Mouse (Mus musculus) embryonic facial prominence, embryonic 14.5 days (tissue): Measurements from ENCODE around the gene Mettl1. TPM values are rescaled to one million over a fixed set of nuclear protein-coding genes. Genes with fewer than 3 reads are reported as not detected.
A peak's percentile ranks its signal among the peaks of the same experiment; 100 is the strongest.
"Not testable (repeated sequence)": the region's sequence is repeated elsewhere in the genome, so short reads cannot be mapped to it uniquely, and the experiment has no call there.

Source experiments
- ATAC-seq: fragments of 200-750 bp; cut with Nextera tagmentation; 2 replicates; pipeline ENCODE4 v1.8.0; 2017; ENCODE audit warnings: low read depth, moderate number of reproducible peaks, moderate TSS enrichment
- DNase-seq: peaks from one replicate; pipeline ENCODE4 v3.0.0-alpha.2; 2015; ENCODE audit warnings: low spot score
- H3K27ac ChIP-seq: fragments of 300-500 bp; sonication (generic); replicated peaks from 2 replicates; pipeline ENCODE4 v1.5.1; 2014; ENCODE audit warnings: low read depth, mild to moderate bottlenecking, low read length, moderate library complexity
- H3K27me3 ChIP-seq: fragments of 300-500 bp; sonication (generic); replicated peaks from 2 replicates; pipeline ENCODE4 v1.6.1; 2014; ENCODE audit warnings: low read length; ENCODE audit not compliant: control insufficient read depth, insufficient read depth
- H3K36me3 ChIP-seq: fragments of 300-500 bp; sonication (generic); 2 replicates; pipeline ENCODE4 v1.6.1; 2014; ENCODE audit warnings: low read length, mixed read lengths; ENCODE audit not compliant: control insufficient read depth, insufficient read depth
- H3K4me1 ChIP-seq: fragments of 300-500 bp; sonication (generic); 2 replicates; pipeline ENCODE4 v1.6.1; 2014; ENCODE audit warnings: antibody characterized with exemption, low read length; ENCODE audit not compliant: control insufficient read depth, insufficient read depth
- H3K4me2 ChIP-seq: fragments of 300-500 bp; sonication (generic); 2 replicates; pipeline ENCODE4 v1.6.1; 2014; ENCODE audit warnings: low read depth, mild to moderate bottlenecking, low read length, moderate library complexity, mixed read lengths
- H3K4me3 ChIP-seq: fragments of 300-500 bp; sonication (generic); 2 replicates; pipeline ENCODE4 v1.5.1; 2014; ENCODE audit warnings: low read depth, mild to moderate bottlenecking, low read length
- H3K9ac ChIP-seq: fragments of 300-500 bp; sonication (generic); 2 replicates; pipeline ENCODE4 v1.6.1; 2014; ENCODE audit warnings: low read depth, mild to moderate bottlenecking, low read length, moderate library complexity, mixed read lengths
- H3K9me3 ChIP-seq: fragments of 300-500 bp; sonication (generic); 2 replicates; pipeline ENCODE4 v1.6.1; 2016; ENCODE audit warnings: low read length; ENCODE audit not compliant: control insufficient read depth
- WGBS: fragments of 180-500 bp; shearing (Covaris S2); extraction: QIAGEN DNeasy Blood & Tissue Kit; methylation state at CpG from one replicate; pipeline ENCODE4 v1.1.7; 2014; 5-methylcytosine and 5-hydroxymethylcytosine counted together
- polyA plus RNA-seq: library from polyadenylated mRNA; unstranded; fragments of >200 nt; fragmentation: Nextera tagmentation; extraction: Ambion mirVana; gene quantifications from 2 replicates; pipeline ENCODE4 v1.2.1, GENCODE M21; 2014

Mettl1 gene
- polyA plus RNA-seq, 1 experiment from 2014 or later: 47.7 TPM

DNA sequence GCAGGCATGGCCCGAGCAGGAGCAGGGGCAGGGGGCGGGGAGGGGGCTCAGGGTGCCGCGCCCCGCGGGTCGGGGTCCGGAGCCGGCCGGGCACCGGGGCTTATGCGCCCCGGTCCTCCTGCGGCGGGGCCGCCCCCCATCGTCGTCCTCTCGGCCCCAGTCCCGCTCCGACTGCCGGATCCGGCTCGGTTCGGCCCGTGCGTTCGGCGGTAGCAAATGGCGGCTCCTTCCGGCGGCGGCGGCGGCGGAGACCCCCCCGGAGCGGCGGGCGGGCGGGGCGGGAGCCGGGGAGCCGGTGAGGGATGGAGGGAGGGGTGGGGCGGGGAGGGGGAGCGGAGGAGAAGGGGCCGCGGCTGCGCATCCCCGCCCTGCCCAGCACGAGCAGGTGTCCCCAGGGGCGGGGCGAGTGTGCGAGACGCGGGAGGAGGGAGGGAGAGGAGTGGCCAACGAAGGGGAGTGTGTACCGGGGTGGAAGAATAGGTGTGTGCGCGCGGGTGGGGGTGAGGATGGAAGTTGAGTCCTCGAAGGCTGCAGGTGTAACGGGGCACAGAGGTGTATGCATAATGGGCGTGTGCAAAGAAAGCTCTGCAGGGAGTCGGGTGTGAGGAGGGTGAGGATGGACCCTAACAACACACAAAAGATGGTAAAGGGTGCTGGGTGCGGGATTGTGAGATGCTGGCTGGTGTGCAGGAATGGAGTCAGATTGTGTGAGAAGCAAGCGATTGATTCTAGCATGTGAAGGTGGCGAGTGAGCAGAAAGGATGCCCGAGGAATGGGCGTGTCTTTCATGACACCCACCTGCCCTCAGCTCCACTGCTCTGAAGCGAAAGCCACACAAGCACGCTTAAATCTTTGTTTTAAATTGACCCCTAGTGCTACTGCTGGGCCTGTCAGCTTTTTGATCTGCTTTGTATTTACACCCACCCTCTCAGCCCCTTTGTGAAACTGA is 19.0 kb downstream of the Mettl1 start, which contains the start of gene March9:
Gene March9 (minus strand): TSS at position 217 of the 949 bp plus-strand sequence.
- DNase-seq (peak; percentile 93), ATAC-seq (peak; percentile 39)
- Histone ChIP-seq H3K27me3 (peaks cover 14% of the 10 kb centered on the region; the same call in 1 of the 2 replicates), H3K4me1 (peaks cover 13% of the 10 kb centered on the region), H3K4me2 (peak within 1 kb of the TSS; percentile 96), H3K9me3 (no peaks in the 10 kb centered on the region), H3K36me3 (peaks cover 31% of the 10 kb centered on the region), H3K9ac (peak within 1 kb of the TSS; percentile 89), H3K4me3 (peak within 1 kb of the TSS; percentile 83), H3K27ac (peak within 1 kb of the TSS; percentile 58)
- 1% methylated on average over 35 of the region's 72 CpGs for whole genome bisulfite sequencing

DNA sequence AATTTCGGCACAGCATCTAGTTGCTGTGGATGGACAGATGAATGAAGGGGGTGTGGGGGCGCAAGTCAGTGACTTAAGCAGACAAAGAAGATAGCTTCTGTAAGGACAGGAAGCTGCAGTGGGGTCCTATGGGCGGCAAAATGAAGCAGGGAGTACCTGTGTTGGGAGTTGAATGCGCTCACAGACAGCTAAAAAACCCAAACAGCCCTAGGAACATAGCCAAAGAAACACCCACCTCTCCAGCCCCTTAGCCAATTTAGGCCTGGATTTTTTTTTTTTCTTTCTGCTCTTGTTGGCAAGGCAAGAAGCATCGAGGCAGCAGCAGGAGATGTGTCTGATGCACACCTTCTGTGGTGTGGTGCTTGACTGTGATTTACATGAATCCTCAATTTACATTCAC is 19.9 kb downstream of the Mettl1 start:
- DNase-seq (no peak), ATAC-seq (no peak)
- Histone ChIP-seq H3K4me1 (peaks cover 13% of the 10 kb centered on the region), H3K9ac (no peak overlapping the region), H3K4me3 (no peak overlapping the region), H3K27me3 (peaks cover 14% of the 10 kb centered on the region; the same call in 1 of the 2 replicates), H3K9me3 (no peaks in the 10 kb centered on the region), H3K27ac (no peak overlapping the region), H3K4me2 (no peak overlapping the region), H3K36me3 (peaks cover 33% of the 10 kb centered on the region)
- 34% methylated on average over 5 of the region's 5 CpGs for WGBS

DNA sequence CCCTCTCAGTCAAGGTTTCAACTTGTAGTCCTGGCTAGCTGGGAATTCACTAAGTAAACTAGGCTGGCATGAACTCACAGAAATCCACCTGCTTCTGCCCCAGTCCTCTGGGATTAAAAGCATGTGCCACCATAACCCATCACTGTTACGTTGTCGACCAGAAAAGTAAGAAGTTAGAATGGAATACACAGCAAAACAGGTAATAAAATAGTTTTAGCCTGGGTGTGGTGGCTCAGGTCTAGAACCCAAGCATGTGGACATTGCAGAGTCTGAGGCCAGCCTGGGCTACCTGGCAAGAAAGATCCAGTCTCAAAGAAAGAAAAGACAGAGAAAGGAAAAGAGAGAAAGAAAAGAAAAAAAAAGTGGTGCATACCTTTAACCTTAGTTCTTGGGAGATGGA is 20.3 kb downstream of the Mettl1 start:
- Histone ChIP-seq H3K4me2 (no peak overlapping the region), H3K27me3 (peaks cover 14% of the 10 kb centered on the region; the same call in 1 of the 2 replicates), H3K4me1 (peaks cover 13% of the 10 kb centered on the region), H3K27ac (no peak overlapping the region), H3K9ac (no peak overlapping the region), H3K4me3 (no peak overlapping the region), H3K36me3 (peaks cover 33% of the 10 kb centered on the region), H3K9me3 (no peaks in the 10 kb centered on the region)
- 64% methylated on average over 2 of the region's 2 CpGs for WGBS
- no peak for DNase-seq
- no peak for ATAC-seq

DNA sequence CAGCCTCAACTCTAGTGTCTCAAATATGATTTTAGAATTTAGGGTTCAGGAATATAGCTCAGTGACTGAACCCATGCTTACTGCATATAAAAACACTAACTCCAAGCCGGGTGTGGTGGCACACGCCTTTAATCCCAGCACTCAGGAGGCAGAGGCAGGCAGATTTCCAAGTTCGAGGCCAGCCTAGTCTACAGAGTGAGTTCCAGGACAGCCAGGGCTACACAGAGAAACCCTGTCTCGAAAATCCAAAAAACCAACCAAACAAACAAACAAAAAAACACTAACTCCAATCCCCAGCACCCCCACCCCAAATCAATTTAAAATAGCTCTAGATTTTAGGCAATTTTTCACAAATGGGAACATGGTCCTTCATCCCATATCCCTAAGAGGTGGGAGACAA is 20.9 kb downstream of the Mettl1 start:
- DNase-seq, H3K4me2 ChIP-seq, H3K27ac ChIP-seq, ATAC-seq, H3K4me3 ChIP-seq, H3K9ac ChIP-seq, H3K9me3 ChIP-seq: not testable (repeated sequence)
- peaks cover 33% of the 10 kb centered on the region for H3K36me3 ChIP-seq
- 79% methylated on average over 4 of the region's 4 CpGs for WGBS
- H3K4me1 ChIP-seq: peaks cover 13% of the 10 kb centered on the region
- H3K27me3 ChIP-seq: peaks cover 14% of the 10 kb centered on the region; the same call in 1 of the 2 replicates

DNA sequence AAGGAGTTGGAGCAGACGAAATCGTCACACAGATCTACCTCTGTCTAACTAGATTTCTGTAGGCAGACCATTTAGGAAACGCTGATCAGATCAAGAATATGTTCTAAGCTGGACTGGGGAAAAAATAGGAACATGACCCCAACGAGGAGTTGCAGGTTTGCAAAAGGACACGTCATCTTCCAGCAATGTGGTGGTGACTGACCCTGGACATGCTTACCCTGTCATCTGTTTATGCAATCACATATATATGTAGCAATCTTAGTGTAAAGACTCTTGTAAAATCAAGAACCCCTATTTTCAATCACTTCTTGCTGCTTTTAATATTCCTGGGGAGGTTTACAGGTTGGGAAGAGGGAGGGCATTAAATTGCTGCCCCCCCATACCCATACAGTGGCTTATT is 21.3 kb downstream of the Mettl1 start:
- Histone ChIP-seq H3K4me1 (peaks cover 13% of the 10 kb centered on the region), H3K27me3 (peaks cover 13% of the 10 kb centered on the region; the same call in 1 of the 2 replicates), H3K4me2 (no peak overlapping the region), H3K27ac (peak overlapping the region; percentile 50; the same call in 1 of the 2 replicates), H3K9me3 (no peaks in the 10 kb centered on the region), H3K36me3 (peaks cover 33% of the 10 kb centered on the region), H3K9ac (no peak overlapping the region), H3K4me3 (no peak overlapping the region; the same call in 1 of the 2 replicates)
- ATAC-seq (no peak), DNase-seq (no peak)
- 73% methylated on average over 5 of the region's 5 CpGs for WGBS

DNA sequence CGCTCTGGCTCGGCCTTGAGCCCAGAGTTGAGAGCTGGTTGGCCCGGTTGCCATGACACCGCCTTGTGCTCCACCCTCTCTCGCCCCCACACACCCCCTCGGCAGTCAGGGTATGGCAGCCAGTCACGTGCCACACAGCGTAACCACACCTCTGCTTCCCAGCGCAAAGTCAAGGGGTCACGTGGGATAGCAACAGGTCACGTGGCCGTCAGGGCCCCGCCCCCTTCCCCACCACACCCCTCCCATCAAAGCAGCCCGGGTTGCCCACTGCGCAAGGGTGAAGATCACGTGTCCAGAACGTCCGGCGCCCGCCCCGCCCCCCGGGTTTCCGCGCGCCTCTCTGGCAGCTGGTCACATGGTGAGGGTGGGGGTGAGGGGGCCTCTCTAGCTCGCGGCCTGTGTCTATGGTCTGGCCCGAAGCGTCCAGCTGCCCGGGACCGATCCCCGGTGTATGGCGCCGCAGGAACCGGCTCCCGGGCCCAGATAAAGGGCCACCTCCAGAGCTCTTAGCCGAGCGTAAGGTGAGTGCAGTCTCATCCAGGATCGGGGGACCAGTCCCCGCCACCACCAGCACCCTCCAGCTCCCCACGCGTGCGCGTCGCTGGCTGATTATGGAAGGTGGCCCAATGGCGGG is 22.1 kb downstream of the Mettl1 start, which contains the start of gene Cdk4:
Gene Cdk4 (plus strand): TSS at position 296 of the 634 bp plus-strand sequence.
- H3K36me3 ChIP-seq: peaks cover 39% of the 10 kb centered on the region
- WGBS: under 1% methylated on average over 24 of the region's 46 CpGs
- DNase-seq (peak; percentile 99), ATAC-seq (peak; percentile 88)
- H3K4me1 ChIP-seq: peaks cover 13% of the 10 kb centered on the region
- H3K9me3 ChIP-seq: no peaks in the 10 kb centered on the region
- peak within 1 kb of the TSS; percentile 88 for H3K27ac ChIP-seq
- peak within 1 kb of the TSS; percentile 90 for H3K4me3 ChIP-seq
- H3K9ac ChIP-seq: peak within 1 kb of the TSS; percentile 97
- peak within 1 kb of the TSS; percentile 93 for H3K4me2 ChIP-seq
- 0 out of 2 replicates have a peak, but pooled peaks cover 11% of the 10 kb centered on the region for H3K27me3 ChIP-seq

DNA sequence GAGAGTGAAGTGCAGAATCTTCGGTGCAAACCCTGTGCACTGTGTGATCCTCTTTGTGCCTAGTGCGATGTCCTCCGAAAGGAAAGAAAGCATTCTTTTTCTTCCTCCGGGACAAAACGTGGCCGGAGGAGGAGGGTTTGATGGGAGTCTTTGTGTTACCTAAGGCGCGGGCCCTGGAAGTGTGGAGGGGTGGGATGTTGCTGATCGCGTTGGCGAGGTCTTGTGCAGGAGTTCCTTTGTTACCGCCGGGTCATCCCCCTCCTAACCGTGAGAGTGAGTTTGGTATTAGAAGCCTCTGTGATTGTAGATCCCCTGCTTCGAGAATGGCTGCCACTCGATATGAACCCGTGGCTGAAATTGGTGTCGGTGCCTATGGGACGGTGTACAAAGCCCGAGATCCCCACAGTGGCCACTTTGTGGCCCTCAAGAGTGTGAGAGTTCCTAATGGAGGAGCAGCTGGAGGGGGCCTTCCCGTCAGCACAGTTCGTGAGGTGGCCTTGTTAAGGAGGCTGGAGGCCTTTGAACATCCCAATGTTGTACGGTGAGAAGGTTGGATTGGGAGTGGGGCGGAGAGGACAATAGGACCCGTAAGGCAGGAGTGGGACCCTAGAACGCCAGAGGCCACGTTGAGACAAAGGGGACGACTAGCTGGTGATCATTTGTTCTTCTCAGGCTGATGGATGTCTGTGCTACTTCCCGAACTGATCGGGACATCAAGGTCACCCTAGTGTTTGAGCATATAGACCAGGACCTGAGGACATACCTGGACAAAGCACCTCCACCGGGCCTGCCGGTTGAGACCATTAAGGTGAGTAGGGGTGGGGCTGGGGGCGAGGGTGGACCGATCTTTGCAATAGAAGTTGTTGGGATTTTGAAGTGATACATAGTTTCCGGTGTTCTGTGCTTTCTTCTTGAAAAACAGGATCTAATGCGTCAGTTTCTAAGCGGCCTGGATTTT is 23.0 kb downstream of the Mettl1 start:
- Histone ChIP-seq H3K4me1 (peaks cover 18% of the 10 kb centered on the region), H3K4me2 (peak overlapping the region; percentile 93), H3K27ac (peak overlapping the region; percentile 88), H3K4me3 (peak overlapping the region; percentile 90), H3K9me3 (no peaks in the 10 kb centered on the region), H3K27me3 (0 out of 2 replicates have a peak, but pooled peaks cover 11% of the 10 kb centered on the region), H3K9ac (peak overlapping the region; percentile 97), H3K36me3 (peaks cover 45% of the 10 kb centered on the region)
- ATAC-seq: no peak; the same call in 1 of the 2 replicates
- DNase-seq: no peak
- WGBS: 13% methylated on average over 37 of the region's 37 CpGs
